Mouse (Mus musculus) induced T-regulatory cell, adult 2 months (primary cell): ENCODE data around the gene Sbp.
A peak's percentile ranks its signal among the peaks of the same experiment; 100 is the strongest.

Experiments
- DNase-seq: peaks from one replicate; pipeline ENCODE4 v3.0.0-alpha.2; 2012; ENCODE audit warnings: low read depth

Sbp gene

DNA sequence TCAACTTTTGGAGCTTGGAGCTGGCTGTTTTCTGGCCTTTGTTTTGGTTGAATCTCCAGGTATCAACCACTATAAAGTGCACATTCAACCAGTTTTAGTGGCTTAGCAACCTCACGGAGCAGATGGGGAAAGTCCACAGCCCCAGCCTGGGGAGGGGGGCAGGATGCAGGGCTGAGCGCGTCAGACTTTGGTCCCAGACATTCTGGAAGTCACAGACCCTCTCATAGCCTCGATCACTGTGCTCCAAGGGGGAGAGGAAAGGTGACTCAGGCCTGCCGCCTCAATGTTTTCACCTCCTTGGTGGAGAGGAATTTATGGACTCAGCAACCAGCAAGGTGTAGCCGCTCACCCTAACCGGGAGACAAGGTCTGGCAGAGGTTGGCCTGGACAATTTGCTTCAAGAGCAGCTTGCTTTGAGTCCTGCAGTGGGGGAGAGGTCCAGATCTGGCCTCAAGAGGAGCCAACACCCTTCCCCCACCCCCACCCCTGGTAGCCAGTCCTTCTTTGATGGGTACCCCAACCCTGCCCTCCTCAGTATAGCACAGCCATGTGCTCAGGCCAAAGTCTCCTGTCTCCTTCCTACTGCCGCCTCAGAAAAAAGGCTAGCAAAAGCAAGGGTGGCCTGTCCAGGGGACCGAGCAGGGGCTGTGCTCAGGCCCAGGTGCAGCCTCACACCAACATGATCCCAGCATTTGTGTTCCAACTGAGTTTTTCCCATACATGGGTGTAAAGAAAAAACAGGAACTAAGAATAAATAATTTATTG is 51.5 kb downstream of the Sbp start:
- DNase-seq: peak; percentile 37

- peak; percentile 96 for DNase-seq
Measured at GRCm38 (mm10) chr17:23993559-23994428, 52.3 kb downstream of the Sbp start.

GRCm38 (mm10) chr17:23994667-23995066 is 53.2 kb downstream of the Sbp start:
- no peak for DNase-seq
